Mouse (Mus musculus) layer of hippocampus, adult 9-11 months (tissue): Measurements from ENCODE around the gene Fam196b.

ENCODE experiments used
- DNase-seq: peaks from one replicate; pipeline ENCODE4 v3.0.0; 2022

The Fam196b gene

GRCm38 (mm10) chr11:34415884-34416618 lies 101.4 kb downstream of the Fam196b start:
- no peak for DNase-seq

GRCm38 (mm10) chr11:34416619-34416979 lies 102.0 kb downstream of the Fam196b start:
- DNase-seq, result no peak

- DNase-seq, result peak; percentile 5
Measured at GRCm38 (mm10) chr11:34421061-34421460, 106.4 kb downstream of the Fam196b start.

- DNase-seq, result no peak
Measured at GRCm38 (mm10) chr11:34424546-34424945, 109.9 kb downstream of the Fam196b start.

- DNase-seq, result no peak
Measured at GRCm38 (mm10) chr11:34427212-34427611, 112.6 kb downstream of the Fam196b start.

- DNase-seq, result no peak
Measured at GRCm38 (mm10) chr11:34430940-34431339, 116.3 kb downstream of the Fam196b start.

GRCm38 (mm10) chr11:34431371-34431770 lies 116.7 kb downstream of the Fam196b start:
- DNase-seq, result no peak

GRCm38 (mm10) chr11:34431978-34432377 lies 117.4 kb downstream of the Fam196b start:
- DNase-seq, result no peak

- DNase-seq, result no peak
Measured at GRCm38 (mm10) chr11:34437446-34437845, 122.8 kb downstream of the Fam196b start.

GRCm38 (mm10) chr11:34438429-34438828 lies 123.8 kb downstream of the Fam196b start:
- no peak for DNase-seq

- no peak for DNase-seq
Measured at GRCm38 (mm10) chr11:34447891-34448290, 133.3 kb downstream of the Fam196b start.

GRCm38 (mm10) chr11:34449944-34450343 lies 135.3 kb downstream of the Fam196b start:
- no peak for DNase-seq

GRCm38 (mm10) chr11:34467056-34467455 lies 152.4 kb downstream of the Fam196b start:
- no peak for DNase-seq

GRCm38 (mm10) chr11:34468571-34468970 lies 153.9 kb downstream of the Fam196b start:
- DNase-seq, result no peak

- DNase-seq, result no peak
Measured at GRCm38 (mm10) chr11:34469792-34470191, 155.2 kb downstream of the Fam196b start.
